Mouse (Mus musculus): ENCODE measurements around the gene Wdr27. TPM values are rescaled to one million over a fixed set of nuclear protein-coding genes. Genes with fewer than 3 reads are reported as not detected.
"Not testable (repeated sequence)": the region's sequence is repeated elsewhere in the genome, so short reads cannot be mapped to it uniquely, and the experiment has no call there.

Gene Wdr27
- total RNA-seq (2021) = 1 to 10 TPM; 1.2 to 2.4 TPM

GRCm38 (mm10) chr17:14943009-14943728 lies at the start of gene Wdr27, which contains the start of gene 1600012H06Rik:
TSS of gene Wdr27 (minus strand) at chr17:14943158.
TSS of gene 1600012H06Rik (plus strand) at chr17:14943184.
- DNase-seq (ENCODE audit: extremely low spot score in 1 of 2, low spot score in 1 of 2) = peak; percentile 98

DNA sequence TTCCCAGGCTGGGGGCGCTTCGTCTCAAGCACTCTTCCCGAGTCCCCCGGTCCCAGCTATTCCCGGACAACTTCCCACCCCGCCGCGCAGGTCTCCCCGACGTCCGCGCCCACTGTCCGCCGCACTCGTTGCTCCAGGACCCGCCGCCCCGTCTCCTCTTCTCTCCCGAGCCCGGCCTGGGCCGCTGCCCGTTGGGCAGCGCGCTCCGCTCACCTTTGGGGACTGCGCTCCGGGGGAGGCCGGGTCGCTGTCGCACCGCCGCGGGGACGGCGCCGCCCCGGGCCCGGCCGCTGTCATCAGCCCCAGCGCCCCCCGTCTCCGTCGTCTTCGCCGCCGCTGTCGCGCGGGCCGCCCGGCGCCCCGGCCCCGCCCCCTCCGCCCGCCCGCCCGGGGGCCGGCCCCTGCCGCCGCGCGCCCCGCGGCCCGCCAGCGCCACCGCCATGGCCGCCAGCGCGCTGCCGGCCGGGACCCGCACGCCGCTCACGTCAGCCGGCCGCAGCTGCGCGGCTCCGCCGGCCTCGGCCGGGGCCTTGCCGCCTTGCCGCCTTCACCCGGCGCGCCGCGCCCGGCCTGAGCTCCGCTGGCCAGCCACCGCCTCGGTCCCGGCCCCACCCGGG lies 49.7 kb upstream of the Wdr27 start:
- not testable (repeated sequence) for DNase-seq (ENCODE audit: extremely low spot score in 1 of 2, low spot score in 1 of 2)

- peak; percentile 4 to 5 for DNase-seq (ENCODE audit: extremely low spot score in 1 of 2, low spot score in 1 of 2)
These were observed 47.3 kb upstream of the Wdr27 start for GRCm38 (mm10) chr17:14990116-14990702.

GRCm38 (mm10) chr17:14978362-14979038 lies 35.5 kb upstream of the Wdr27 start, which contains the start of the genes 9030025P20Rik and Gm3417:
TSS of gene 9030025P20Rik (plus strand) at chr17:14978468.
TSS of gene Gm3417 (minus strand) at chr17:14978790.
- DNase-seq (ENCODE audit: extremely low spot score in 1 of 2, low spot score in 1 of 2) = not testable (repeated sequence)

DNA sequence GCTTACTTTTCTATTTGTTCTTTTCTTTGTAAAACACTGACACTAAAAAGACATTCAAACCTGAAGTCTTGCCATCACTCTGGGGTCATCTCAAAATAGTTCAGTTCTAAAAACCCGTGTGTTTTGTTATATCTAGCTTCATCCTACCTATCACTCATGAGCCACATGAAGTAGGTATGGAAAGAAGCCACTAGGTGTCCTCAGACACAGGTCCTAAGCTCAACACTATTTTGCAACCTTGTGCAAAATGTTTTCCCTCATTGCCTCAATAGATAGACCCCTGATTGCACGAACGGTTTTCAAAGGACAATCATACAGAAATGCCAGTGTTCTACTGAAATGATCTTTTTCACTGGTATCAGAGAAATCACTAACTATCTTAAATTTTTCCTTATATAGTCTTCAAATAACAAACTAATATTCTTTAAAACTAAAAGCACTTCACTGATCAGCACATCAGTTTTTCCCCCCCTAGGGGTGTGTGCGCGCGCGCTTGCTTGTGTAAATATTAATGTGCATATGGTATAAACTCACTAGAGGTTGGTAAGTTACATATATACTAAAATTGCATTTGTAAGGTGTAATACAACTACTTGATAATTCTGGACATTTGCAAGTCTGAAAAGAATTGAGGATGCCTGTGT lies 34.9 kb upstream of the Wdr27 start:
- not testable (repeated sequence) for DNase-seq (ENCODE audit: extremely low spot score in 1 of 2, low spot score in 1 of 2)

DNA sequence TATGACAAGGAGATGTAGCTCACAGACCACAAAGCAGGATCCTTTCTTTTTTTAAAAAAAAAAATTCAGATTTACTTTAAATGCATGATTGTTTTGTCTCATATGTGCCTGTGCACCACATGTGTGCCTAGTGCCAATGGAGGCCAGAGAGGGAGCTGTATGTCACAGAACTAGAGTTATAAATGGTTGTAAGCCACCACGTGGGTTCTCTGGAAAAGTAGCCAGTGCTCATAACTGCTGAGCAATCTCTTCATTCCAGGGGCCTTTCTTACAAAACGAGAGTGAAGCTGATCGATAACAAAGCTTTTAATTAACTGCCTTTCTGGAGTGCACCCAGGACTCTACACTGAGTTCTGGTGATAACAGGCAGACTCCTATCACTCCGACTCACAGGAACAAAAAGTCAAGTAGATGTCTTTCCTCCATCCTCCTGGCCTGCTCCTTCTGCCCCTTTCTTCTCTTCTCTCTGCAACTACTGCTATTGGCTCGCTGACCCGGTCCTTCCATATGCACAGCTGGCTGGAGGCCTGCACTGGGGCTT lies 25.5 kb upstream of the Wdr27 start:
- DNase-seq (ENCODE audit: extremely low spot score in 1 of 2, low spot score in 1 of 2) = not testable (repeated sequence)

GRCm38 (mm10) chr17:14961557-14962154 lies 18.7 kb upstream of the Wdr27 start:
- DNase-seq (ENCODE audit: extremely low spot score in 1 of 2, low spot score in 1 of 2) = not testable (repeated sequence)

GRCm38 (mm10) chr17:14960951-14961556 lies 18.1 kb upstream of the Wdr27 start, which contains the start of gene Phf10:
TSS of gene Phf10 (minus strand) at chr17:14961273.
- not testable (repeated sequence) for DNase-seq (ENCODE audit: extremely low spot score in 1 of 2, low spot score in 1 of 2)

GRCm38 (mm10) chr17:14960520-14960919 lies 17.6 kb upstream of the Wdr27 start:
- no peak for DNase-seq (ENCODE audit: extremely low spot score in 1 of 2, low spot score in 1 of 2)

GRCm38 (mm10) chr17:14959979-14960378 lies 17.0 kb upstream of the Wdr27 start:
- no peak for DNase-seq (ENCODE audit: extremely low spot score in 1 of 2, low spot score in 1 of 2)

GRCm38 (mm10) chr17:14958686-14959327 lies 15.8 kb upstream of the Wdr27 start:
- DNase-seq (ENCODE audit: extremely low spot score in 1 of 2, low spot score in 1 of 2) = no peak

DNA sequence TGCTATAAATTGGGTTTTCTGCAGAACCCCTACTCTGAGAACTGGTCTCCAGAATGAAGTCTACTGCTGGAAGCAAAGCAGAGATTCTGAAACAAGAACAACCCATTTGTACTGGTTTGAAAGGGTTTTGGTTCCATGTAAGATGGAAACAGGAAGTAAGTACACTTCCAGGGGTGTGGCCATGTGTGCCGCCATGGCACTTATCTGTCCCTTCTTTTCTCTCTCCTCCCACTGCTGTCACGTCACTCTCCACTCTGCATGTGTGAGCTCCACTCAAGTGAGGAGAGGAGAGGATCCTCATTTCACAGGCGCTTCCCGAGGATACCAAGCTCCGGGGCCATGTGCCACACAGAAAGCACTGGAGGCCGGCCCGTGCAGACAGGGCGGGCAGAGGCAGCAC lies 10.5 kb upstream of the Wdr27 start:
- no peak for DNase-seq (ENCODE audit: extremely low spot score in 1 of 2, low spot score in 1 of 2)

DNA sequence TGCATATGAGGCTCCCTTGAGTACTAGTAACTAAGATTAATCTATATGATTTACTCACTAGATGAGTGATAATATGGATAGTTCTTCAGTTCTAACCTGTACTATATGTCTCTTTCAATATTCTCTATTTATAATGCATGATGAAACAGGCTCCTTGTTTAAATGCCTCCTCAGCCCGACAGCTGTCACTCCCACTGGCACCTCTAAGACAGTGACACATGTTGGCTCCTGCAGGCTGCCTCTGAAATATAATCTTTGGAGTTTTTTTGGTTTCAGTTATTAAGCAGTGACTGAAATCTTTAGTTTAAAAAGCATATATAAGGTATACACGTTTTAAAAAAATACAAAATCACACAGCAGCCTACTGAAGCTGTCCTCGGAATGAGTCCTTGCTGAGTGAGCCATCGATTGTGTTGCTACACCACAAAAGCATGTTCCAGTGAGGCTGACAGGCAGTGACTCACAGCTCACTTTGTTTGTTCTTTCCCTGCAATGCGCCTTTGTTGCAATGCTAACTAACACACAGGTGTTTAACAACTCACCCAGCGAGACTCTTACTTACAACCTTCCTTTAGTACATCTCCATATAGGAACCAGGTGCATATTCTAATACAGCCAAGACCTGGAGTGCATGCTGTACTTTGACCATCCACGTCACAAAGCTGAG lies 6.3 kb upstream of the Wdr27 start:
- DNase-seq (ENCODE audit: extremely low spot score in 1 of 2, low spot score in 1 of 2) = no peak

- DNase-seq (ENCODE audit: extremely low spot score in 1 of 2, low spot score in 1 of 2) = no peak
These were observed 1.6 kb upstream of the Wdr27 start for GRCm38 (mm10) chr17:14944551-14944950.

- DNase-seq (ENCODE audit: extremely low spot score in 1 of 2, low spot score in 1 of 2) = no peak
These were observed 736 bp upstream of the Wdr27 start for GRCm38 (mm10) chr17:14943729-14944059.

GRCm38 (mm10) chr17:14942181-14942580 lies 777 bp downstream of the Wdr27 start:
- DNase-seq (ENCODE audit: extremely low spot score in 1 of 2, low spot score in 1 of 2) = not testable (repeated sequence)

GRCm38 (mm10) chr17:14935841-14936605 lies 6.9 kb downstream of the Wdr27 start:
- DNase-seq (ENCODE audit: extremely low spot score in 1 of 2, low spot score in 1 of 2) = no peak

Data from layer of hippocampus, postnatal 25 days (tissue).